Comparison of ENCODE assay signal across 31 mouse cellular contexts in the genomic region with DNA sequence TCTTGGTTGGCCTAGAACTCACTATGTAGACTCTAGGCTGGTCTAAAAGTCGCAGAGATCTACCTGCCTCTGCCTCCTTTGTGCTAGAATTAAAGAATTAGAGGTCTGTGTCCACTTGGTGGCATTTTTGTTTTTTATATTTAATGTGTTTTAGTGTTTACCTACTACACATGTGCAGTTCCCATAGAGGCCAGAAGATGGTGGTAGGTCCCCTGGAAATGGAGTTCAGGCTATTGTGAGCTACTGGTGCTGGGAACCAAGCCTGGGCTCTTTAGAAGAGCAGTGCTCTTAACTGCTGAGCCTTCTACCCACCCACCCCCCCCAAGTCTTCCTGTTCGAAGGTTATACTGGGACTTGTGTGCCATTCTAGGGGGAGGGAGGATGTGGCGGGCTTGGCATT. TPM values are rescaled to one million over a fixed set of nuclear protein-coding genes. Genes with fewer than 3 reads are reported as not detected.
DNase-seq lines count a peak whose midpoint lies in the region; ATAC-seq and TF ChIP-seq lines count a peak whose summit lies in the region.
"Had no signal": no experiment of that assay in that cellular context is flagged by ENCODE, and none has a peak within 500 bp of the region (broad histone marks: within the 10 kb centered on the region; RNA-seq: fewer than 3 reads in every experiment).

No protein-coding gene starts in this region.

- H3K36me3 ChIP-seq in intestine, postnatal 0 days (ENCODE audit: control insufficient read depth, insufficient read depth) = peaks cover 20% of the 10 kb centered on the region
- peaks cover 28% of the 10 kb centered on the region for H3K36me3 ChIP-seq in intestine, embryonic 15.5 days
- peaks cover 8% of the 10 kb centered on the region; the same call in 1 of the 2 replicates for H3K36me3 ChIP-seq in lung, postnatal 0 days (ENCODE audit: insufficient read depth, low read length)
- H3K36me3 ChIP-seq in stomach, postnatal 0 days (ENCODE audit: control insufficient read depth, insufficient read depth, low read length) = peaks cover 12% of the 10 kb centered on the region

- no peak overlapping the region for H3K4me2 ChIP-seq in intestine, postnatal 0 days (replicated peaks; ENCODE audit: low read depth)
- H3K4me2 ChIP-seq in intestine, embryonic 15.5 days (replicated peaks) = no peak overlapping the region
- no peak overlapping the region for H3K4me2 ChIP-seq in lung, postnatal 0 days (replicated peaks; ENCODE audit: low read depth, low read length)
- no peak overlapping the region for H3K4me2 ChIP-seq in stomach, postnatal 0 days (replicated peaks; ENCODE audit: low read depth)
- H3K4me2 ChIP-seq: embryonic facial prominence, embryonic 13.5 days; heart, embryonic 12.5 days; hindbrain, embryonic 15.5 days; limb, embryonic 13.5 days; liver, embryonic 13.5 days; lung, embryonic 15.5 days; midbrain, embryonic 13.5 days; neural tube, embryonic 13.5 days had no signal

- no peaks in the 10 kb centered on the region for H3K9me3 ChIP-seq in intestine, postnatal 0 days (ENCODE audit: control insufficient read depth)
- no peaks in the 10 kb centered on the region for H3K9me3 ChIP-seq in intestine, embryonic 15.5 days
- no peaks in the 10 kb centered on the region for H3K9me3 ChIP-seq in lung, postnatal 0 days (ENCODE audit: low read length)
- no peaks in the 10 kb centered on the region for H3K9me3 ChIP-seq in stomach, postnatal 0 days (ENCODE audit: control insufficient read depth, low read length)
- H3K9me3 ChIP-seq: hindbrain, embryonic 15.5 days; liver, embryonic 13.5 days; lung, embryonic 15.5 days; megakaryocyte, embryonic 14.5 days; neural tube, embryonic 13.5 days had no signal

- DNase-seq in lung, postnatal 0 days (ENCODE audit: low spot score) = no peak
- no peak for DNase-seq in lung, adult 2 months
- no peak for DNase-seq in Patski (ENCODE audit: low read depth, low spot score)
- no peak for DNase-seq in stomach, postnatal 0 days (ENCODE audit: low spot score)
- no peak for DNase-seq in urinary bladder, adult 18-20 months (ENCODE audit: low spot score in 2 of 2)
- no peak for DNase-seq in left cerebral cortex, adult 8-10 months (ENCODE audit: low spot score in 2 of 2)
- DNase-seq: adrenal gland, postnatal 14 days; cerebellum, adult 11-12 months; cerebellum, adult 9-11 months; embryo, embryonic 11 days; kidney, adult 2 months; kidney, postnatal 4 days; liver, embryonic 13.5 days; lung, postnatal 36 days; right cerebral cortex, postnatal 4 days; thymus, adult 2 months; thymus, postnatal 36 days had no signal

- TF ChIP-seq POLR2A in lung, adult 2 months (IDR thresholded peaks at IDR 0.05; ENCODE audit: borderline replicate concordance, extremely low read depth, low read depth, low read length) = no peak

- peak; percentile 42 for TF ChIP-seq CTCF in intestine, postnatal 0 days (IDR thresholded peaks at IDR 0.05; ENCODE audit: low read depth)
- TF ChIP-seq CTCF in lung, postnatal 0 days (IDR thresholded peaks at IDR 0.05) = peak; percentile 28; the same call in 1 of the 2 replicates
- no peak for TF ChIP-seq CTCF in lung, adult 2 months (IDR thresholded peaks at IDR 0.05; ENCODE audit: insufficient read depth, low read length)
- peak; percentile 31 for TF ChIP-seq CTCF in Patski (IDR thresholded peaks at IDR 0.05)
- peak; percentile 37; the same call in 1 of the 2 replicates for TF ChIP-seq CTCF in stomach, postnatal 0 days (IDR thresholded peaks at IDR 0.05; ENCODE audit: low read depth)

- no peaks in the 10 kb centered on the region for H3K27me3 ChIP-seq in intestine, postnatal 0 days (replicated peaks; ENCODE audit: control insufficient read depth, insufficient read depth, low read length)
- H3K27me3 ChIP-seq in intestine, embryonic 15.5 days (replicated peaks) = no peaks in the 10 kb centered on the region
- no peaks in the 10 kb centered on the region for H3K27me3 ChIP-seq in lung, postnatal 0 days (replicated peaks; ENCODE audit: insufficient read depth, low read length)
- no peaks in the 10 kb centered on the region for H3K27me3 ChIP-seq in Patski
- no peaks in the 10 kb centered on the region for H3K27me3 ChIP-seq in stomach, postnatal 0 days (ENCODE audit: control insufficient read depth, insufficient read depth, low read length)
- H3K27me3 ChIP-seq: embryonic facial prominence, embryonic 13.5 days; heart, embryonic 12.5 days; hindbrain, embryonic 15.5 days; limb, embryonic 13.5 days; liver, embryonic 13.5 days; lung, embryonic 15.5 days; megakaryocyte, embryonic 14.5 days; midbrain, embryonic 13.5 days; neural tube, embryonic 13.5 days had no signal

- no peak overlapping the region for H3K4me3 ChIP-seq in intestine, postnatal 0 days (ENCODE audit: low read depth, low read length)
- no peak overlapping the region for H3K4me3 ChIP-seq in intestine, embryonic 15.5 days (replicated peaks)
- H3K4me3 ChIP-seq in lung, postnatal 0 days (ENCODE audit: low read depth, low read length) = no peak overlapping the region
- H3K4me3 ChIP-seq in lung, adult 2 months (replicated peaks; ENCODE audit: extremely low read depth, low read depth, low read length) = no peak overlapping the region
- no peak overlapping the region for H3K4me3 ChIP-seq in stomach, postnatal 0 days (ENCODE audit: low read depth, low read length)
- H3K4me3 ChIP-seq: embryonic facial prominence, embryonic 13.5 days; forebrain, embryonic 10.5 days; heart, embryonic 12.5 days; hindbrain, embryonic 15.5 days; limb, embryonic 13.5 days; liver, embryonic 13.5 days; lung, embryonic 15.5 days; megakaryocyte, embryonic 14.5 days; midbrain, embryonic 13.5 days; neural tube, embryonic 13.5 days had no signal

- no peak overlapping the region for H3K27ac ChIP-seq in intestine, postnatal 0 days (ENCODE audit: low read depth, low read length)
- H3K27ac ChIP-seq in intestine, embryonic 15.5 days = no peak overlapping the region
- H3K27ac ChIP-seq in lung, postnatal 0 days (ENCODE audit: low read length) = no peak overlapping the region
- H3K27ac ChIP-seq in stomach, postnatal 0 days (replicated peaks) = no peak overlapping the region
- H3K27ac ChIP-seq: embryonic facial prominence, embryonic 13.5 days; forebrain, embryonic 10.5 days; hindbrain, embryonic 15.5 days; kidney, postnatal 0 days; limb, embryonic 13.5 days; liver, embryonic 13.5 days; lung, embryonic 15.5 days; midbrain, embryonic 13.5 days; neural tube, embryonic 13.5 days had no signal

- WGBS in intestine, postnatal 0 days = 100% methylated on average over 3 of the region's 3 CpGs
- WGBS in intestine, embryonic 15.5 days = 94% methylated on average over 3 of the region's 3 CpGs
- 100% methylated on average over 3 of the region's 3 CpGs for WGBS in lung, postnatal 0 days
- WGBS in lung, adult 2 months = 96% methylated on average over 3 of the region's 3 CpGs
- whole genome bisulfite sequencing in stomach, postnatal 0 days = 94% methylated on average over 3 of the region's 3 CpGs

- in situ Hi-C loops in Patski (cut with MboI; ENCODE audit: low pct_unique_long_range_greater_than_20kb) = no loop called here

- no peak for ATAC-seq in intestine, postnatal 0 days
- no peak for ATAC-seq in intestine, embryonic 15.5 days
- ATAC-seq in lung, postnatal 0 days = no peak
- no peak for ATAC-seq in Patski
- no peak for ATAC-seq in stomach, postnatal 0 days (ENCODE audit: low FRiP score, low TSS enrichment)
- ATAC-seq: forebrain, embryonic 16.5 days; inflammation-experienced regulatory T-cells, adult 6 months; midbrain, embryonic 13.5 days had no signal

- CTCF ChIA-PET in Patski (lab: Charles Lee) = interaction anchor here (1.0 to 2.3 kb wide), 2 partner anchors 17 to 20 kb away, joined by 3 to 6 read pairs; no protein-coding TSS in a partner anchor

- no peaks in the 10 kb centered on the region for H3K4me1 ChIP-seq in intestine, postnatal 0 days (replicated peaks; ENCODE audit: control insufficient read depth, insufficient read depth, low read length)
- 0 out of 2 replicates have a peak, but pooled peaks cover 5% of the 10 kb centered on the region for H3K4me1 ChIP-seq in intestine, embryonic 15.5 days (replicated peaks)
- no peaks in the 10 kb centered on the region for H3K4me1 ChIP-seq in lung, postnatal 0 days (ENCODE audit: insufficient read depth, low read depth, low read length)
- no peaks in the 10 kb centered on the region; the same call in 1 of the 2 replicates for H3K4me1 ChIP-seq in lung, adult 2 months (ENCODE audit: control insufficient read depth, insufficient read depth, low read length)
- H3K4me1 ChIP-seq in stomach, postnatal 0 days (replicated peaks; ENCODE audit: control insufficient read depth, insufficient read depth) = no peaks in the 10 kb centered on the region
- H3K4me1 ChIP-seq: embryonic facial prominence, embryonic 13.5 days; forebrain, embryonic 10.5 days; heart, embryonic 12.5 days; hindbrain, embryonic 15.5 days; limb, embryonic 13.5 days; lung, embryonic 15.5 days; midbrain, embryonic 13.5 days; neural tube, embryonic 13.5 days had no signal

- H3K9ac ChIP-seq in intestine, postnatal 0 days (ENCODE audit: low read depth, low read length) = no peak overlapping the region
- H3K9ac ChIP-seq in intestine, embryonic 15.5 days = no peak overlapping the region
- no peak overlapping the region for H3K9ac ChIP-seq in lung, postnatal 0 days (replicated peaks; ENCODE audit: low read depth)
- H3K9ac ChIP-seq in stomach, postnatal 0 days (ENCODE audit: low read length) = no peak overlapping the region
- H3K9ac ChIP-seq: embryonic facial prominence, embryonic 13.5 days; heart, embryonic 12.5 days; hindbrain, embryonic 15.5 days; limb, embryonic 13.5 days; liver, embryonic 13.5 days; lung, embryonic 15.5 days; midbrain, embryonic 13.5 days; neural tube, embryonic 13.5 days had no signal

- POLR2A ChIA-PET in Patski (lab: Charles Lee) = no interaction called here

- TF ChIP-seq EP300 in lung, postnatal 0 days (IDR thresholded peaks at IDR 0.05) = no peak
- TF ChIP-seq EP300 in stomach, postnatal 0 days (optimal IDR thresholded peaks at IDR 0.05) = no peak

RNA-seq across cellular contexts. Expression of a gene that starts 19.4 kb away (rescaled TPM):
- polyA plus RNA-seq in intestine, postnatal 0 days (2015; fragmentation: Nextera tagmentation; extraction: Ambion mirVana) = 11.6 and 14.3 TPM in 2 replicates
- 17.4 and 18.7 TPM in 2 replicates for polyA plus RNA-seq in intestine, embryonic 15.5 days (2015; fragmentation: Nextera tagmentation; extraction: Ambion mirVana)
- 11.1 and 12.7 TPM in 2 replicates for polyA plus RNA-seq in lung, postnatal 0 days (2015; fragmentation: Nextera tagmentation; extraction: Ambion mirVana)
- 13.8 and 14.2 TPM in 2 replicates for polyA plus RNA-seq in lung, adult 2 months (2012; rRNA removed)
- 9.2 TPM for polyA plus RNA-seq in Patski (2021)
- 9.8 and 11.5 TPM in 2 replicates for polyA plus RNA-seq in stomach, postnatal 0 days (2015; fragmentation: Nextera tagmentation; extraction: Ambion mirVana)
- 10 to 100 TPM; 25.8 to 31.5 (median 27.5) TPM for total RNA-seq in left cerebral cortex, adult 8-10 months (2022)

RNA-seq across cellular contexts. Expression of a gene that starts 27.6 kb away (rescaled TPM):
- polyA plus RNA-seq in intestine, postnatal 0 days (2015; fragmentation: Nextera tagmentation; extraction: Ambion mirVana) = 35.0 TPM in 2 replicates
- 42.7 and 44.3 TPM in 2 replicates for polyA plus RNA-seq in intestine, embryonic 15.5 days (2015; fragmentation: Nextera tagmentation; extraction: Ambion mirVana)
- polyA plus RNA-seq in lung, postnatal 0 days (2015; fragmentation: Nextera tagmentation; extraction: Ambion mirVana) = 29.3 and 33.4 TPM in 2 replicates
- polyA plus RNA-seq in lung, adult 2 months (2012; rRNA removed) = 50.5 and 56.4 TPM in 2 replicates
- 54.3 TPM for polyA plus RNA-seq in Patski (2021)
- 28.6 and 29.6 TPM in 2 replicates for polyA plus RNA-seq in stomach, postnatal 0 days (2015; fragmentation: Nextera tagmentation; extraction: Ambion mirVana)
- total RNA-seq in left cerebral cortex, adult 8-10 months (2022) = 10 to 100 TPM; 48.3 to 62.8 (median 49.9) TPM

RNA-seq across cellular contexts. Expression of a gene that starts 46.6 kb away (rescaled TPM):
- 0.97 and 0.98 TPM in 2 replicates for polyA plus RNA-seq in intestine, postnatal 0 days (2015; fragmentation: Nextera tagmentation; extraction: Ambion mirVana)
- polyA plus RNA-seq in intestine, embryonic 15.5 days (2015; fragmentation: Nextera tagmentation; extraction: Ambion mirVana) = 3.9 and 5.1 TPM in 2 replicates
- polyA plus RNA-seq in lung, postnatal 0 days (2015; fragmentation: Nextera tagmentation; extraction: Ambion mirVana) = 2.0 and 2.4 TPM in 2 replicates
- 1.9 and 3.7 TPM in 2 replicates for polyA plus RNA-seq in lung, adult 2 months (2012; rRNA removed)
- polyA plus RNA-seq in Patski (2021) = 1.9 TPM
- 1.8 and 2.3 TPM in 2 replicates for polyA plus RNA-seq in stomach, postnatal 0 days (2015; fragmentation: Nextera tagmentation; extraction: Ambion mirVana)
- total RNA-seq in left cerebral cortex, adult 8-10 months (2022) = 1 to 10 TPM; 3.3 to 5.0 (median 4.1) TPM
